Mouse (Mus musculus): ENCODE data around the gene Ubxn11. TPM values are rescaled to one million over a fixed set of nuclear protein-coding genes. Genes with fewer than 3 reads are reported as not detected.

Ubxn11 gene
- polyA plus RNA-seq, 1 experiment: 45.4 TPM

DNA sequence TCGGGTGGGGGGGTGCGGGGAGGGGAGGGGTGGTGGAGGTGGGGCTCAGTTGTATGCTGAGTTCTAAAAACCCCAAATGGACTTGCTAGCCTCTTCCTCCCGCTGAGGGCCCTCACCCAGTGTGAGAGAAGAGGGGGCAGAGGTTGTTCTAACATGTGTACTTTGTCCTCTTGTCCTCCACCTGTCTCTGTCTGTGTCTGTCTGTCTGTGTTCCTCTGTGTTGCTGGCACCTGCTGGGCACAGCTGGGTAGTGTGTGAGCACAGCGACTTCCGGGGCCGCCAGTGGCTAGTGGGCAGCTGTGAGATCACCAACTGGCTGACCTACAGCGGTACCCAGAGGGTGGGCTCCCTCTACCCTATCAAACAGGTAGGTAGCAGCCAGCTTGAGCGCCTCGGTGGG, 13.3 kb upstream of the Ubxn11 start:
- H3K27ac ChIP-seq (ENCODE audit: insufficient read depth, low read length): no peak overlapping the region
- TF ChIP-seq CTCF (IDR thresholded peaks at IDR 0.05; ENCODE audit: extremely low read depth, insufficient read depth, low read length): no peak
- no peak for TF ChIP-seq POLR2A (IDR thresholded peaks at IDR 0.05; ENCODE audit: extremely low read depth, insufficient read depth, low read length)
- H3K4me3 ChIP-seq (ENCODE audit: insufficient read depth, low read length): no peak overlapping the region
- H3K4me1 ChIP-seq (ENCODE audit: control insufficient read depth, insufficient read depth, low read length): no peaks in the 10 kb centered on the region

DNA sequence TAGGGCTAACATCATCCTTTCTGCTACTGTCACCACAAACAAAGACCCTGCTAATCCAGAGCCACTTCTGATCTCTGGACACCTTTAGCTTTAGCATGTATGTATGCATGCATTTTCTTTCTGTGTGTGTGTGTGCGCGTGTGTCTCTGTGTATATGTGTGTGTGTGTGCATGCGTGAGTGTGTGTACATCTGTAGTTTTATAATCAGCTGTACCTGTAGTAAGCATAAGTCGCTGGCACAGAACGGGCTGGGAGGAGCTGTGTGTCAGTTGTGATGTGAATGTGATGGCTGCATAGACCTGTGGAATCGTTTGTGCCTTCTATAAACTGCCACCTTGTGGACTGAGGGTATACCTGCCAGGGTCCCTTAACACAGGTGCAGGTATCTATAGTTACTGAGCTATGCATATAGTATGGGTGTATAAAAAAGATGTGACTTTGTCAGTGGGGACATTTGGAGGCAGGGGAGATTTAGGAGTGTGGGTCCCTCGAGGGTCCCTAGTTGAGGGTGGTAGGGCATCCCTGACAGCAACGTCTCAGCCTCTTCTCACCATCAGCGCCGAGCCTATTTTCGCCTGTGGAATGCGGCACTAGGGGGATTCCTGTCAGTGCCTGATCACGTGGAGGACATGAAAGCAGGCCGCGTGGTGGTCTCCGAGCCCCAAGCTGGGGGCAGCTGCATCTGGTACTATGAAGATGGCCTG, 11.7 kb upstream of the Ubxn11 start:
- no peak for TF ChIP-seq CTCF (IDR thresholded peaks at IDR 0.05; ENCODE audit: extremely low read depth, insufficient read depth, low read length)
- no peak for TF ChIP-seq POLR2A (IDR thresholded peaks at IDR 0.05; ENCODE audit: extremely low read depth, insufficient read depth, low read length)
- Histone ChIP-seq H3K27ac (ENCODE audit: insufficient read depth, low read length) (no peak overlapping the region), H3K4me3 (ENCODE audit: insufficient read depth, low read length) (no peak overlapping the region), H3K4me1 (ENCODE audit: control insufficient read depth, insufficient read depth, low read length) (no peaks in the 10 kb centered on the region)

DNA sequence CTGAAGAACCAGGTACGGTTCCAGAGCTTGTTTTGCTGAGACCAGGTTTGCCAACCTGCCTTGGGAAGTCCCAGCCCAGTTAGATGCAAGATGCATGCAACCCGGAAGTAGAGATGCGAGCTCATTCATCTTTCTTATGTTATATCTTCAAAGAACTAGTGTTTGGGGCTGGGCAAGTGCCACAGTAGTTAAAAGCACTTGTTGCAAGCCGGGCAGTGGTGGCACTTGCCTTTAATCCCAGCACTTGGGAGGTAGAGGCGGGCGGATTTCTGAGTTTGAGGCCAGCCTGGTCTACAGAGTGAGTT, 11.2 kb upstream of the Ubxn11 start:
- no peak overlapping the region for H3K27ac ChIP-seq (ENCODE audit: insufficient read depth, low read length)
- H3K4me3 ChIP-seq (ENCODE audit: insufficient read depth, low read length): no peak overlapping the region
- H3K4me1 ChIP-seq (ENCODE audit: control insufficient read depth, insufficient read depth, low read length): no peaks in the 10 kb centered on the region
- TF ChIP-seq POLR2A (IDR thresholded peaks at IDR 0.05; ENCODE audit: extremely low read depth, insufficient read depth, low read length) (no peak), CTCF (IDR thresholded peaks at IDR 0.05; ENCODE audit: extremely low read depth, insufficient read depth, low read length) (no peak)

DNA sequence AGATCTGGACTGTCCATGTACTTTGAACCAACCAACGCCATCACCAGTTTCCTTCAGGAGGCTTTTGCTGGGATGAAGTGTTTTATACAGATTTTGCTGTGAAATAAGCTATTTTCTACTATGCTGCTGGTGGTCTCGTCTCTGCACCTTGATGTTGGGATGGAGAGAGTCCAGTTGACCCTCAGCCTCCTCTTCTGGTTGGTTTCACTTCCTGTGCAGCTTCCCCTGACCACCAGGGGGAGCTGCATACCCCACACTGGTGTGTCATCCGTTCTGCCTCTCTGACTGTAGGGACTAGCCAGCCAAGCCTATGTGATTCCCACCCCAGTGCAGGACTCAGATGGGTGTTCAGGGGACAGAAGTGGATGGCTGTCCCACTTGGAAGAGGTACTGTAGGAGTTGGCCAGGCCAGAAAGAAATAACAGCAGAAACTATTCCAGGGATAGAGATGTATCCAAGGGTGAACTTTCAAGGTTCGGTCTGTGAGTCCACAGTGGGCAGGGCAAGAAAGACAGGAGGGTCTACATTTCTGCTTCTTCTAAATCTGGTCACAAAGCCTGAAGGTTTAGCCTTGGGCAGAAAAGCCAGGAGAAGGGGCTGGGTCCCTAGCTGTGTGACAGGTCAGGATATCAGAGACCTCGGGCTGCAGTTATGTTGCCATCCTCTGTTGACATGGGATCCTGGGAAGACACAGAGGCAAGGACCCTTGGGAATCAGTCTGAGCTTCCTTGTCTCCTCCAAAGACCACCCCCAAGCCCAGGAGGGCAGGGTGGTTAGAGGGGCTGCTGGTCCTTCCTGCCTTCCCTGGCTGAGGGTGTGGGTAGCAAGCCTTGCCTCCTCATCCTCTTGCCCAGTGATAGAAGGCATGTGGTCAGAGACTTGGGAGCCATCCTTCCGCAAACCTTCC, 9.7 kb upstream of the Ubxn11 start:
- H3K27ac ChIP-seq (ENCODE audit: insufficient read depth, low read length): no peak overlapping the region
- H3K4me3 ChIP-seq (ENCODE audit: insufficient read depth, low read length): no peak overlapping the region
- TF ChIP-seq POLR2A (IDR thresholded peaks at IDR 0.05; ENCODE audit: extremely low read depth, insufficient read depth, low read length) (no peak), CTCF (IDR thresholded peaks at IDR 0.05; ENCODE audit: extremely low read depth, insufficient read depth, low read length) (peak; percentile 58)
- no peaks in the 10 kb centered on the region for H3K4me1 ChIP-seq (ENCODE audit: control insufficient read depth, insufficient read depth, low read length)

DNA sequence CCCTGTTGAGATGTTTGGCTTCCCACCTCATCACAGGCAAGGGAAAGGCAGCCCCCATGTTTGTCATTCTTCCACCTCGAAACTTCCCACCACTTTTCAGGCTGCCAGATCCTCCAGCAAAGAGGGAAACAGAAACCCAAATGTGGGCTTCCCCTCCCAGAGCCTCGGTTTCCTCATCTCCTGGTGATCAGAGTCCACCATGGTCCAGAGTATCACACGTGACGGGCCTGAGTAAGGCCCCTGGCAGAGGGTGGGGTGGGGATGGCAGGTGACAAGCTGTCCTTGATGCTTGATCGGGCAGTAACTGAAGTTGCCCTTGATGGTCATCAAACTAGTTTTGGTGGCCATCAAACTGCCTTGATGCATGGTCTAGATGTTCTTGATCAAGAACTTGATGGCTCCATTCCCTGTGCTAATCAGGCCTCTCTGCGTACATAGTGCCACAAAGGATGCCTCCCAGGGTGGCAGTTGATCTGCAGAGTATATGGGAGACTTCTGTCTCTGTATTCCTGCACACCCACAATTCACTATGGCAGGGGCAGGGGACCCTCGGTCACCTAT, 8.3 kb upstream of the Ubxn11 start:
- TF ChIP-seq POLR2A (IDR thresholded peaks at IDR 0.05; ENCODE audit: extremely low read depth, insufficient read depth, low read length) (no peak), CTCF (IDR thresholded peaks at IDR 0.05; ENCODE audit: extremely low read depth, insufficient read depth, low read length) (no peak)
- no peaks in the 10 kb centered on the region for H3K4me1 ChIP-seq (ENCODE audit: control insufficient read depth, insufficient read depth, low read length)
- H3K4me3 ChIP-seq (ENCODE audit: insufficient read depth, low read length): no peak overlapping the region
- no peak overlapping the region for H3K27ac ChIP-seq (ENCODE audit: insufficient read depth, low read length)

DNA sequence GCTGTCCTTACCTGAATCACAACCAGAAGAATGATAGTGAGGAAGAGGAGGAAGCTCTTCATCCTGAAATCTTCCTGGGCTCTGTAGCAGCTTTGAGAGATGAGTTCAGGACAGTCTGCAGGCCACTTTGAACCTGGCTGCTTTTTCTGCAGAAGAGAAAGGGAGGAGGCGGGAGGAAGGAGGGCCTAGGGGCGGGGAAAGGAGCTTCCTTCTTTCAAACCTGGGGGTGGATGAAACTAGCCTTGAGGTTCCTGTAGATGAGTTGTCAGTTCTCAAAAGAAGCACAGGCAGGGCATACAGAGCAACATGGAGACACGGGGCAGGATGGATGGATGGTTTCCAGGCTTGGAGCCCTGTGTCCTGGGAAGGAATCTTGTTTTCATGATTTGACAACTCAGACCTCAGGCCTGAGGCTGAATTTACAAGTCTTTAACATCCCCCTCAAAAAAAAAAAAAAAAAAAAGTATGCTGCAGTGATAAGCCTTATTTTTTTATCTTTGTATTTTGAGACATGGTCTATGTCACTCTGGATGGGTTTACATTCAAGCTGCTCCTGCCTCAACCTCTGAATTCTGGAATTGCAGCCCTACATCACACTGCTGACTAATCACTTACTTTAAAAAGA, 7.3 kb upstream of the Ubxn11 start, which contains the start of gene Cd52:
Cd52 (minus strand) TSS at position 160 of the 625 bp plus-strand sequence.
- TF ChIP-seq CTCF (IDR thresholded peaks at IDR 0.05; ENCODE audit: extremely low read depth, insufficient read depth, low read length): no peak
- TF ChIP-seq POLR2A (IDR thresholded peaks at IDR 0.05; ENCODE audit: extremely low read depth, insufficient read depth, low read length): no peak
- no peaks in the 10 kb centered on the region for H3K4me1 ChIP-seq (ENCODE audit: control insufficient read depth, insufficient read depth, low read length)
- no peak within 1 kb of the TSS for H3K4me3 ChIP-seq (ENCODE audit: insufficient read depth, low read length)
- H3K27ac ChIP-seq (ENCODE audit: insufficient read depth, low read length): no peak within 1 kb of the TSS

DNA sequence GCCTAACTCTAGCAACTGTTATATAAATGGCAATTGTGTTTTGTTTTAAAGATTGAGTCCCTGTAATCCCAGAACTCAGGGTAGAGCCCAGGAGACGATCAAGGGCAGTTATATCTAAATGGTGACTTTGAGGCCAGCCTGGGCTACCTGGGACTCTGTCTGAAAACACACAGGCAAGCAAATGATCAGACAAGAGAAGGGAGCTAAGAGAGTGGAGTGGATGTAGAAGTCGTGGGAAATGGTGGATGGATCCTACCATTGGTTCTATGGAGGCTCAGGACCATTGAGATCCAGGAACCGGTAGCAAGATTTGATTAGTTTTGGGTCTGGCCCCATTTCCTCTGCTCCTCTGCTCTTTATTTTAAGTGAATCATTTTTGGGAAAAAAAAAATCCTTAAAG, 6.2 kb upstream of the Ubxn11 start:
- no peaks in the 10 kb centered on the region for H3K4me1 ChIP-seq (ENCODE audit: control insufficient read depth, insufficient read depth, low read length)
- no peak overlapping the region for H3K27ac ChIP-seq (ENCODE audit: insufficient read depth, low read length)
- TF ChIP-seq POLR2A (IDR thresholded peaks at IDR 0.05; ENCODE audit: extremely low read depth, insufficient read depth, low read length): no peak
- TF ChIP-seq CTCF (IDR thresholded peaks at IDR 0.05; ENCODE audit: extremely low read depth, insufficient read depth, low read length): no peak
- no peak overlapping the region for H3K4me3 ChIP-seq (ENCODE audit: insufficient read depth, low read length)

DNA sequence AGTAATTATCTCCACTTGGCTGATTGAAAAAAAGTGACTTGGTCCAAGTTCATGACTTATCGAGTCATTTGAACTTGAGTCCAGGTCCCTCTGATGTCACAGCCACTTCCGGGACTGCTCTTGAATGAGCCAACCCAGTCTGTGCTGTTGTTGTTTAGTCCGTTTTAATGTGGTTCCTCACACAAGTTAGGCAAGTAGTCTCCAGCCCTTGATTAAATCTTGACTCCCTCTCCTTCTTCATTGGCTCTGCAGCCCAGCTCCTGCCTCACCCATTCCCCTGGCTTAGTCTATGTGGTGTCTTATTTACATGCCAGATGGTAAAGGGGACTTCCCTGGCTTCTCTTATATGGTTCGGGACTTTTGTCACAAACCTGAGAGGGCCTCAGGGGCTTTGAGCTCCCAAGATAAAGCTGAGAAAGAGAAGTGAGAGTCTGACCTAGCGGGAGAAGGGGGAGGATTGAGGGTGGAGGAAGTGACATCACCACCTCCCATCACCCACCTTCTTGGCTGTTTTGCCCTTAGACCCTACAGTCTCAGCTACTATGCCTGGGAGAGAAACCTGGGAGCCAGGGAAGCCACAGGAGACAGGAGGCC, 5.3 kb upstream of the Ubxn11 start:
- Histone ChIP-seq H3K4me1 (ENCODE audit: control insufficient read depth, insufficient read depth, low read length) (no peaks in the 10 kb centered on the region), H3K4me3 (ENCODE audit: insufficient read depth, low read length) (no peak overlapping the region), H3K27ac (ENCODE audit: insufficient read depth, low read length) (no peak overlapping the region)
- TF ChIP-seq CTCF (IDR thresholded peaks at IDR 0.05; ENCODE audit: extremely low read depth, insufficient read depth, low read length) (no peak), POLR2A (IDR thresholded peaks at IDR 0.05; ENCODE audit: extremely low read depth, insufficient read depth, low read length) (no peak)

DNA sequence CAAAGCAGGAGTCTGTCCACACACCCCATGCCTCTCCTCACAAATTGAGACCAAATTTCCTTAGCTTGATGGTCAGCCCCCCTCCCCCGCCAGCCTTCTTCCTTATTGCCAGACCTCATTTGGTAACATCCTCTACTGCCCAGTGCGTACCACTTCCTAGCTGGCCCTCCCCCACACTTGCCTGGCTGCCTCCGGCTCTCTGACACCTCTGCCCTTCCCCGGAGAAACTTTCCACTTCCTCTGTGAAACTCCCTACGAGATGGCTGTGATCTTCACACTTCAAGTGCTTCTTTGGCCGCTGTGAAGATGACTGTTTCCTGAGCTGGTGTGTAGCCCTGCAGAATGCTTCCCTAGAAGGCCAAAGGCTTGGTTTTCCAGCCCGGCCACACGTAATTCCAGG, 3.7 kb upstream of the Ubxn11 start:
- TF ChIP-seq POLR2A (IDR thresholded peaks at IDR 0.05; ENCODE audit: extremely low read depth, insufficient read depth, low read length): no peak
- TF ChIP-seq CTCF (IDR thresholded peaks at IDR 0.05; ENCODE audit: extremely low read depth, insufficient read depth, low read length): no peak
- no peaks in the 10 kb centered on the region for H3K4me1 ChIP-seq (ENCODE audit: control insufficient read depth, insufficient read depth, low read length)
- no peak overlapping the region for H3K4me3 ChIP-seq (ENCODE audit: insufficient read depth, low read length)
- H3K27ac ChIP-seq (ENCODE audit: insufficient read depth, low read length): 0 out of 2 replicates have a peak overlapping the region, but pooled peaks have one; percentile 44

Measured in cortical plate, adult 2 months (tissue).